Mouse (Mus musculus) CH12.LX (cell line): Measurements from ENCODE around the gene Arrb1. TPM values are rescaled to one million over a fixed set of nuclear protein-coding genes. Genes with fewer than 3 reads are reported as not detected.

Experiments used
- DNase-seq: peaks from one replicate; pipeline ENCODE4 v3.0.0-alpha.2; 2013; ENCODE audit errors: extremely low read depth
- H3K27ac ChIP-seq: 2 replicates; pipeline ENCODE4 v1.5.1; 2012; ENCODE audit warnings: low read depth, mild to moderate bottlenecking, control low read depth, moderate library complexity; ENCODE audit not compliant: insufficient read depth
- H3K27me3 ChIP-seq: replicated peaks from 2 replicates; pipeline ENCODE3; 2012; ENCODE audit warnings: inconsistent platforms
- H3K36me3 ChIP-seq, 2 experiments: replicated peaks in 1 of 2; 2 replicates each; pipeline versions ENCODE3 to v1.6.1; 2012; ENCODE audit warnings: inconsistent platforms in 1 of 2, low read length in 1 of 2, mild to moderate bottlenecking in 1 of 2, mixed read lengths in 1 of 2, moderate library complexity in 1 of 2; ENCODE audit not compliant: control insufficient read depth in 1 of 2, insufficient read depth in 1 of 2
- H3K4me1 ChIP-seq, 2 experiments: 2 replicates each; pipeline ENCODE4 v1.6.1; 2012; ENCODE audit warnings: inconsistent platforms in 1 of 2, moderate library complexity in 1 of 2; ENCODE audit not compliant: insufficient read depth in 2 of 2, control insufficient read depth in 1 of 2
- H3K4me2 ChIP-seq: 2 replicates; pipeline ENCODE4 v1.6.1; 2012; ENCODE audit warnings: low read depth, mild to moderate bottlenecking, control low read depth; ENCODE audit not compliant: poor library complexity, insufficient read depth, severe bottlenecking
- H3K4me3 ChIP-seq, 3 experiments: fragments of 150-350 bp in 1 of 3; sonication (generic) in 1 of 3; replicated peaks in 1 of 3; 2 replicates each; pipeline versions ENCODE3 to v1.5.1; 2011 to 2012; ENCODE audit warnings: low read depth in 2 of 3, low read length in 2 of 3, mild to moderate bottlenecking in 2 of 3, moderate library complexity in 2 of 3, control low read depth in 1 of 3, improper control_type of control experiment in 1 of 3, inconsistent platforms in 1 of 3, mixed read lengths in 1 of 3; ENCODE audit not compliant: poor library complexity in 1 of 3
- H3K79me2 ChIP-seq: replicated peaks from 2 replicates; pipeline ENCODE4 v1.6.1; 2012; ENCODE audit warnings: mild to moderate bottlenecking, moderate library complexity; ENCODE audit not compliant: control insufficient read depth, poor library complexity, insufficient read depth, severe bottlenecking; ENCODE audit errors: extremely low read depth
- H3K9ac ChIP-seq: 2 replicates; pipeline ENCODE4 v1.6.1; 2012; ENCODE audit warnings: low read depth, mild to moderate bottlenecking, control low read depth, moderate library complexity; ENCODE audit not compliant: insufficient read depth
- H3K9me3 ChIP-seq: replicated peaks from 2 replicates; pipeline ENCODE3; 2012; ENCODE audit warnings: low read length, inconsistent platforms, mixed read lengths
- BHLHE40 ChIP-seq: IDR thresholded peaks from 2 replicates; pipeline ENCODE4 v1.6.1; 2011; ENCODE audit warnings: mild to moderate bottlenecking, low read depth, low read length, improper control_type of control experiment
- CHD1 ChIP-seq: IDR thresholded peaks from 2 replicates; pipeline ENCODE4 v1.6.1; 2012; ENCODE audit warnings: low read depth, low read length, improper control_type of control experiment, inconsistent platforms
- CHD2 ChIP-seq: IDR thresholded peaks from 2 replicates; pipeline ENCODE4 v1.6.1; 2011; ENCODE audit warnings: low read length, improper control_type of control experiment
- CTCF ChIP-seq, 2 experiments: IDR thresholded peaks in 1 of 2; conservative IDR thresholded peaks in 1 of 2; 2 replicates each; pipeline ENCODE4 v1.5.1; 2011 to 2012; ENCODE audit warnings: low read depth in 2 of 2, low read length in 2 of 2, improper control_type of control experiment in 1 of 2, inconsistent platforms in 1 of 2, mild to moderate bottlenecking in 1 of 2, moderate library complexity in 1 of 2
- E2F4 ChIP-seq: IDR thresholded peaks from 2 replicates; pipeline ENCODE4 v1.6.1; 2011; ENCODE audit warnings: low read depth, low read length, improper control_type of control experiment; ENCODE audit not compliant: insufficient replicate concordance
- ELF1 ChIP-seq: IDR thresholded peaks from 2 replicates; pipeline ENCODE4 v1.6.1; 2014; ENCODE audit warnings: low read depth, mild to moderate bottlenecking, inconsistent platforms, low read length, improper control_type of control experiment
- EP300 ChIP-seq: IDR thresholded peaks from 2 replicates; pipeline ENCODE4 v1.6.1; 2011; ENCODE audit warnings: low read length, improper control_type of control experiment
- GABPA ChIP-seq: IDR thresholded peaks from 2 replicates; pipeline ENCODE4 v1.6.1; 2012; ENCODE audit warnings: low read depth, low read length, improper control_type of control experiment, inconsistent platforms; ENCODE audit not compliant: insufficient replicate concordance
- JUN ChIP-seq: IDR thresholded peaks from 2 replicates; pipeline ENCODE4 v1.6.1; 2011; ENCODE audit warnings: low read depth, mild to moderate bottlenecking, low read length, improper control_type of control experiment, moderate library complexity; ENCODE audit not compliant: insufficient read depth
- JUND ChIP-seq: conservative IDR thresholded peaks from 2 replicates; pipeline ENCODE4 v1.6.1; 2011; ENCODE audit warnings: low read depth, low read length, improper control_type of control experiment
- KAT2A ChIP-seq: IDR thresholded peaks from 2 replicates; pipeline ENCODE4 v1.6.1; 2012; ENCODE audit warnings: low read length, improper control_type of control experiment, inconsistent platforms; ENCODE audit not compliant: insufficient replicate concordance
- MAZ ChIP-seq: IDR thresholded peaks from 2 replicates; pipeline ENCODE4 v1.6.1; 2012; ENCODE audit warnings: low read depth, mild to moderate bottlenecking, inconsistent platforms, low read length, improper control_type of control experiment, moderate library complexity
- MEF2A ChIP-seq: IDR thresholded peaks from 2 replicates; pipeline ENCODE4 v1.6.1; 2014; ENCODE audit warnings: low read depth, mild to moderate bottlenecking, inconsistent platforms, low read length, improper control_type of control experiment, borderline replicate concordance
- NELFE ChIP-seq: IDR thresholded peaks from 2 replicates; pipeline ENCODE4 v1.6.1; 2011; ENCODE audit warnings: low read depth, low read length, improper control_type of control experiment
- NRF1 ChIP-seq: IDR thresholded peaks from 2 replicates; pipeline ENCODE4 v1.6.1; 2014; ENCODE audit warnings: low read depth, mild to moderate bottlenecking, inconsistent platforms, low read length, improper control_type of control experiment, moderate library complexity
- RAD21 ChIP-seq: IDR thresholded peaks from 2 replicates; pipeline ENCODE4 v1.6.1; 2011; ENCODE audit warnings: low read depth, mild to moderate bottlenecking, low read length, improper control_type of control experiment, moderate library complexity
- RCOR1 ChIP-seq: conservative IDR thresholded peaks from 2 replicates; pipeline ENCODE4 v1.6.1; 2012; ENCODE audit warnings: low read depth, mild to moderate bottlenecking, inconsistent platforms, low read length, improper control_type of control experiment
- SMC3 ChIP-seq: IDR thresholded peaks from 2 replicates; pipeline ENCODE4 v1.6.1; 2011; ENCODE audit warnings: low read depth, low read length, improper control_type of control experiment
- TCF12 ChIP-seq: IDR thresholded peaks from 2 replicates; pipeline ENCODE4 v1.6.1; 2014; ENCODE audit warnings: low read depth, mild to moderate bottlenecking, inconsistent platforms, low read length, improper control_type of control experiment
- USF1 ChIP-seq: IDR thresholded peaks from 2 replicates; pipeline ENCODE4 v1.6.1; 2014; ENCODE audit warnings: low read depth, mild to moderate bottlenecking, inconsistent platforms, low read length, improper control_type of control experiment
- USF2 ChIP-seq: conservative IDR thresholded peaks from 2 replicates; pipeline ENCODE4 v1.6.1; 2011; ENCODE audit warnings: low read depth, low read length, improper control_type of control experiment
- ZC3H11A ChIP-seq: IDR thresholded peaks from 2 replicates; pipeline ENCODE4 v1.6.1; 2012; ENCODE audit warnings: low read depth, mild to moderate bottlenecking, inconsistent platforms, low read length, improper control_type of control experiment
- dilution Hi-C: fragments of 300-500 bp; cut with MboI; formaldehyde crosslinking; loops from 2 replicates; pipeline ENCODE4 v1.14.3; 2020; ENCODE audit warnings: low sequenced_read_pairs; ENCODE audit not compliant: extremely low pct_unique_long_range_greater_than_20kb, extremely low pct_ligation_motif_present
- in situ Hi-C: fragments of 300-500 bp; cut with MboI; formaldehyde crosslinking; loops from 3 replicates; pipeline ENCODE4 v1.14.3; 2019; ENCODE audit warnings: low sequenced_read_pairs, low pct_ligation_motif_present, low pct_unique_long_range_greater_than_20kb, mixed read lengths
- polyA plus RNA-seq: library from polyadenylated mRNA; unstranded; fragments of >175 nt; gene quantifications from 2 replicates; pipeline ENCODE4 v1.2.1, GENCODE M21; 2012; ENCODE audit warnings: low read depth; ENCODE audit not compliant: insufficient read length
- total RNA-seq, 2 experiments: library from RNA; depleted of rRNA; stranded (reverse); fragments of 300-350 nt in 1 of 2; fragments of >200 nt in 1 of 2; gene quantifications; 2 replicates each; pipeline ENCODE4 v1.2.3; 2012 to 2014

Gene Arrb1
- total and polyA plus RNA-seq, 3 experiments: 3.3 to 5.2 (median 4.2) TPM

GRCm38 (mm10) chr7:99523121-99523520 is 12.1 kb upstream of the Arrb1 start:
- no peaks in the 10 kb centered on the region for H3K9me3 ChIP-seq
- H3K36me3 ChIP-seq: no peaks in the 10 kb centered on the region
- H3K79me2 ChIP-seq: no peaks in the 10 kb centered on the region
- H3K27me3 ChIP-seq: no peaks in the 10 kb centered on the region
- H3K27ac ChIP-seq: no peak overlapping the region
- DNase-seq: no peak
- no peak overlapping the region for H3K9ac ChIP-seq
- H3K4me1 ChIP-seq: peaks cover 0 to 3% of the 10 kb centered on the region in 2 experiments; a peak in 1 of 4 replicates
- no peak overlapping the region for H3K4me2 ChIP-seq
- no peak overlapping the region for H3K4me3 ChIP-seq
- dilution Hi-C loops: no loop called here
- TF ChIP-seq JUN (no peak), NRF1 (no peak), CHD2 (no peak), USF2 (no peak), BHLHE40 (no peak), CHD1 (no peak), SMC3 (no peak), USF1 (no peak), GABPA (no peak), RCOR1 (no peak), TCF12 (no peak), ZC3H11A (no peak), MEF2A (no peak), EP300 (no peak), RAD21 (no peak), CTCF (conservative IDR thresholded peaks at IDR 0.05 in 1 of 2, IDR thresholded peaks at IDR 0.05 in 1 of 2; ENCODE audit: low read depth in 2 of 2, low read length in 2 of 2) (no peak)
- TF ChIP-seq, all 38 proteins: peak for 0
- in situ Hi-C loops: no loop called here

DNA sequence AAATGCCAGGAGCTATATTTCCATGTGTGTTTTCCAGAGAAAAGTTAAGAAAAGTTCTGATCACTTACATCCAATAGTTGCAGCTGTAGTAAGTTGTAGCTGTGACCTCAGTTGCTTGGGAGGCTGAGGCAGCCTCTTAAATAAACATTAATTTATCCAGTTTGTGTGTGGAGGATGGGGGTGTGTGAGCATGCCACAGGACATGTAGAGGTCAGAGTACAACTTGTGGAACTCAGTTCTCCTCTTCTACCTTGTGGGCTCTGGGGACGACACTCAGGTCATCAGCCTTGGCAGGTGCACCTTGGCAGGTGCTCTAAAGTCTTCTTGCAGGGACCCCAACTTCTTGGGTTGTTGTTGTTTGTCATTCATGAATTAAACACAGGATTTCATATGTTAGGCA is 11.4 kb upstream of the Arrb1 start:
- in situ Hi-C loops (no loop called here), dilution Hi-C loops (no loop called here)
- Histone ChIP-seq H3K4me3 (no peak overlapping the region), H3K36me3 (no peaks in the 10 kb centered on the region), H3K79me2 (no peaks in the 10 kb centered on the region), H3K9ac (no peak overlapping the region), H3K4me1 (peaks cover 0 to 3% of the 10 kb centered on the region in 2 experiments; a peak in 1 of 4 replicates), H3K27ac (no peak overlapping the region), H3K27me3 (no peaks in the 10 kb centered on the region), H3K4me2 (no peak overlapping the region), H3K9me3 (no peaks in the 10 kb centered on the region)
- DNase-seq: no peak
- no peak for TF ChIP-seq KAT2A
- no peak for TF ChIP-seq ELF1
- no peak for TF ChIP-seq BHLHE40
- TF ChIP-seq MEF2A: no peak
- TF ChIP-seq MAZ: no peak
- TF ChIP-seq JUND: no peak
- TF ChIP-seq E2F4: no peak
- TF ChIP-seq EP300: no peak
- TF ChIP-seq NELFE: no peak
